Mouse (Mus musculus) spleen, adult 2 months (tissue): ENCODE data around the gene Ppp6r2. TPM values are rescaled to one million over a fixed set of nuclear protein-coding genes. Genes with fewer than 3 reads are reported as not detected.

ENCODE experiments used
- DNase-seq, 2 experiments: peaks; one replicate each; pipeline versions ENCODE4 v3.0.0 to v3.0.0-alpha.2; 2012 to 2021; ENCODE audit warnings: low spot score in 2 of 2, low read depth in 1 of 2
- H3K27ac ChIP-seq: fragments of 200-500 bp; 2 replicates; pipeline ENCODE4 v1.5.1; 2012; ENCODE audit warnings: low read length, inconsistent platforms; ENCODE audit not compliant: insufficient read depth
- H3K27me3 ChIP-seq: fragments of 200-500 bp; 2 replicates; pipeline ENCODE4 v1.6.1; 2012; ENCODE audit warnings: mild to moderate bottlenecking, moderate library complexity, low read length, inconsistent platforms; ENCODE audit not compliant: control insufficient read depth, insufficient read depth
- H3K36me3 ChIP-seq: fragments of 200-500 bp; 2 replicates; pipeline ENCODE4 v1.6.1; 2012; ENCODE audit warnings: mild to moderate bottlenecking, low read length, inconsistent platforms; ENCODE audit not compliant: control insufficient read depth, insufficient read depth
- H3K4me1 ChIP-seq: fragments of 200-500 bp; 2 replicates; pipeline ENCODE4 v1.6.1; 2011; ENCODE audit warnings: inconsistent platforms; ENCODE audit not compliant: control insufficient read depth, insufficient read depth, insufficient read length
- H3K4me3 ChIP-seq: fragments of 200-500 bp; 2 replicates; pipeline ENCODE4 v1.5.1; 2011; ENCODE audit warnings: mild to moderate bottlenecking, inconsistent platforms; ENCODE audit not compliant: insufficient read depth, insufficient read length; ENCODE audit errors: extremely low read depth
- CTCF ChIP-seq: fragments of 200-500 bp; IDR thresholded peaks from 2 replicates; pipeline ENCODE4 v1.5.1; 2011; ENCODE audit warnings: mild to moderate bottlenecking, inconsistent platforms; ENCODE audit not compliant: insufficient read depth, insufficient read length, insufficient replicate concordance; ENCODE audit errors: extremely low read depth
- POLR2A ChIP-seq: fragments of 200-500 bp; IDR thresholded peaks from 2 replicates; pipeline ENCODE4 v1.6.1; 2011; ENCODE audit warnings: low read depth, low read length, inconsistent platforms
- WGBS: fragments of 180-500 bp; shearing (Covaris S2); methylation state at CpG from one replicate; pipeline ENCODE4 v1.1.7; 2018; 5-methylcytosine and 5-hydroxymethylcytosine counted together
- polyA plus RNA-seq: library from polyadenylated mRNA; depleted of rRNA; stranded (reverse); fragments of >200 nt; gene quantifications from 2 replicates; pipeline ENCODE4 v1.2.3, GENCODE M21; 2012

Ppp6r2 gene
- polyA plus RNA-seq, 1 experiment = 120 TPM

- WGBS = 93% methylated on average over 11 of the region's 11 CpGs
- no peaks in the 10 kb centered on the region for H3K27me3 ChIP-seq
- no peaks in the 10 kb centered on the region for H3K4me1 ChIP-seq
- peaks cover 47% of the 10 kb centered on the region for H3K36me3 ChIP-seq
- DNase-seq = no peak
- no peak for TF ChIP-seq CTCF
- TF ChIP-seq POLR2A = no peak
- no peak overlapping the region for H3K4me3 ChIP-seq
- H3K27ac ChIP-seq = no peak overlapping the region
Measured at GRCm38 (mm10) chr15:89289455-89289854, 78.1 kb downstream of the Ppp6r2 start.

GRCm38 (mm10) chr15:89291521-89291920 lies 80.2 kb downstream of the Ppp6r2 start:
- DNase-seq = no peak
- TF ChIP-seq CTCF (no peak), POLR2A (no peak)
- no peaks in the 10 kb centered on the region for H3K4me1 ChIP-seq
- WGBS = 82% methylated on average over 3 of the region's 3 CpGs
- peaks cover 58% of the 10 kb centered on the region for H3K36me3 ChIP-seq
- H3K4me3 ChIP-seq = no peak overlapping the region
- H3K27me3 ChIP-seq = no peaks in the 10 kb centered on the region
- H3K27ac ChIP-seq = no peak overlapping the region

- Histone ChIP-seq H3K4me3 (no peak overlapping the region), H3K4me1 (no peaks in the 10 kb centered on the region), H3K27me3 (no peaks in the 10 kb centered on the region), H3K36me3 (peaks cover 56% of the 10 kb centered on the region), H3K27ac (no peak overlapping the region)
- 79% methylated on average over 2 of the region's 2 CpGs for WGBS
- no peak for DNase-seq
- no peak for TF ChIP-seq POLR2A
- TF ChIP-seq CTCF = no peak
Measured at GRCm38 (mm10) chr15:89292795-89293194, 81.4 kb downstream of the Ppp6r2 start.

- no peak for TF ChIP-seq POLR2A
- no peak for TF ChIP-seq CTCF
- Histone ChIP-seq H3K27ac (no peak overlapping the region), H3K4me3 (no peak overlapping the region), H3K4me1 (no peaks in the 10 kb centered on the region), H3K27me3 (no peaks in the 10 kb centered on the region), H3K36me3 (peaks cover 48% of the 10 kb centered on the region)
- 95% methylated on average over 10 of the region's 10 CpGs for WGBS
- DNase-seq = no peak
Measured at GRCm38 (mm10) chr15:89293778-89294177, 82.4 kb downstream of the Ppp6r2 start.

- TF ChIP-seq POLR2A = no peak
- TF ChIP-seq CTCF = no peak
- no peaks in the 10 kb centered on the region for H3K4me1 ChIP-seq
- H3K36me3 ChIP-seq = peaks cover 49% of the 10 kb centered on the region
- WGBS = 88% methylated on average over 8 of the region's 8 CpGs
- DNase-seq = no peak
- no peaks in the 10 kb centered on the region for H3K27me3 ChIP-seq
- no peak overlapping the region for H3K4me3 ChIP-seq
- no peak overlapping the region for H3K27ac ChIP-seq
Measured at GRCm38 (mm10) chr15:89295580-89296165, 84.3 kb downstream of the Ppp6r2 start.

- DNase-seq = no peak
- TF ChIP-seq CTCF (no peak), POLR2A (no peak)
- H3K4me3 ChIP-seq = no peak overlapping the region
- H3K27ac ChIP-seq = no peak overlapping the region
- H3K27me3 ChIP-seq = no peaks in the 10 kb centered on the region
- no peaks in the 10 kb centered on the region for H3K4me1 ChIP-seq
- 73% methylated on average over 1 of the region's 1 CpGs for WGBS
- peaks cover 49% of the 10 kb centered on the region for H3K36me3 ChIP-seq
Measured at GRCm38 (mm10) chr15:89296465-89296864, 85.1 kb downstream of the Ppp6r2 start.

GRCm38 (mm10) chr15:89297695-89298094 lies 86.3 kb downstream of the Ppp6r2 start:
- no peak for TF ChIP-seq CTCF
- no peak for TF ChIP-seq POLR2A
- no peak overlapping the region for H3K27ac ChIP-seq
- peaks cover 53% of the 10 kb centered on the region for H3K36me3 ChIP-seq
- no peaks in the 10 kb centered on the region for H3K4me1 ChIP-seq
- no peak for DNase-seq
- H3K27me3 ChIP-seq = no peaks in the 10 kb centered on the region
- no peak overlapping the region for H3K4me3 ChIP-seq
- WGBS = 98% methylated on average over 2 of the region's 2 CpGs
